Mouse (Mus musculus) induced T-regulatory cell, adult 2 months (primary cell): ENCODE measurements around the gene Nacc1.
"Not testable (repeated sequence)": the region's sequence is repeated elsewhere in the genome, so short reads cannot be mapped to it uniquely, and the experiment has no call there.

Experiments used
- DNase-seq: peaks from one replicate; pipeline ENCODE4 v3.0.0-alpha.2; 2012; ENCODE audit warnings: low read depth

Nacc1 gene

DNA sequence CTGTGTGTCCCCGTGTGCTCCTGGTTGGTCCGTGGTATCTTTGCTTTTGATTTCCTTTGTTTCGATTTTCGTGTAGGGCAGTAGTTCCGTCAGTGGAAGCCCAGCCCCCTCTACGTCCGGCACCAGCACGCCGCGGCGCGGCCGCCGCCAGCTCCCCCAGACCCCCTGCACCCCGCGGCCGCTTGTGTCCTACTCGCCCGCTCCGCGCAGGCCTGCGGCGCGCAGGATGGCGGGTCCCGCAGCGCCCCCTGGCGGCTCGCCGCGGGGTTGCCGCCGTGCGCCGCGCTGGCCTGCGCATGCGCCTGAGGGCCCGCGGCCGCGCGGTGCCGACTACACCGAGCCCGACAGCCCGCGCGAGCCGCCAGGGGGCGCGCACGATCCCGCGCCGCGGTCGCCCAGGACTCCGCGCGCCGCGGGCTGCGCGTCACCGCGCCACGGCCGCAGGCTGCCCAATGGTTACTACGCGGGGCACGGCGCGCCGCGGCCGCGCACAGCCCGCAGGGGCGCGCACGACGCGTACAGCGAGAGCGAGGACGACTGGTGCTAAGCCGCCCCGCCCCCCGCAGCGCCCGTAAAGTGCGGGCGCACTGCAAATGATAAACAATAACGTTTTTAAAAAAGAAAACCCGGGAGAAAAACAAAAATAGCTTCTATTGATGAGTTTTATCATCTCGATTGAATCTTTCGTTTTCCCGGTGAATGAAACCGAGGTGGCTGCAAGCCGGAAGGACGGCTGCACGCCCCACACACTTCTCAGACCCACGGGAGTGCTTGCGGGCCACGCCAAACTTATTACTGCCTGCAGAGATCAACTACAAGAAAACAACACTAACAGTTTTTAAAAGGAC is 48.3 kb downstream of the Nacc1 start:
- DNase-seq = peak; percentile 94

DNA sequence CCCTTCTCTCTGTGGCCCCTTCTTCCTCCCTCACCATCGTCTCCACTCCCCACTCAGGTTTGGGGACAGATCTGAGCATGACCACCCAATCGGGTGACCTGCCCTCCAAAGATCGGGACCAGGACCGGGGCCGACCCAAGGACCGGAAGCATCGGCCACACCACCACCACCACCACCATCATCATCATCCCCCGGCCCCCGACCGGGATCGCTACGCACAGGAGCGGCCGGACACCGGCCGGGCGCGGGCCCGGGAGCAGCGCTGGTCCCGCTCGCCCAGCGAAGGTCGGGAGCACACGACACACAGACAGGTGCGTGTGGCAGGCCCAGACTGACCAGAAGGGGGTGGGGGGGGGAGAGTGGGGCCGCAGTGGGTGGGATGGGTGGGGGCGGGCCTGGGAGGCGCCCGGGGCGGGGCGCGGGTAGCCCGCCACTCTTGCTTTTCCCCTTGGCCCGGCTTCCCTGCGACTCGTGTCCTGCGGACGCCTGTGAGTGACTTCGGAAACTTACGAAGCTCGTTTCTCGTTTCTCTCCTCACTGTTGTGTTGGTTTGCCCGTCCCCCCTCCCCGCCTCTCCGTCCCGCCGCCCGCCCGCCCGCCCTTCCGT is 49.0 kb downstream of the Nacc1 start:
- DNase-seq = peak; percentile 50

DNA sequence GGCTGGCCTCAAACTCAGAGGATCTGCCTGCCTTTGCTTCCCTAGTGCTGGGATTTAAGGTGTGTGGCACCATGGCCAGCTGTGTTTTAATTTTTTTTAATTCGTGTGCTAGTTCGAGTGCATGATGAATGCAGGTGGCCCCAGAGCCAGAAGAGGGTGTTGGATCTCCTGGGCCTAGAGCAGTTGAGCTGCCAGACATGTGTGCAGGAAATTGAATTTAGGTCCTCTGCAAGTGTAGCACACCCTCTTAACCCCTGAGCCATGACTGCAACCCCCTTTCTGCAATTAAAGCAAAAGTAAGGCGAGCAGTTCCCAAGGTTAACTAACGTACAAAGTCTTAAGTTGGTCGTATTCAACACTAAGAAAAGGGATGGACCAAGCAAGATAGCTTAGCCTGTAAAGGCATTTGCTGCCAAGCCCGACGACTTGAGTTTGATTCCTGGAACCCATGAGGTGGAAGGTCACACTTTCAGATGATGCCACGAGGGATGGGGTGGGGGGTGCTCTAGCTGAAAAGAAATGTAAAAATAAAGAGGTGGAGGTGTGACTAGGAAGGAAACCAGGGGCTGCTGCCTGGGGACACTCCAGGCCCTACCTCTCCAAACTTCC is 49.6 kb downstream of the Nacc1 start:
- peak; percentile 54 for DNase-seq

DNA sequence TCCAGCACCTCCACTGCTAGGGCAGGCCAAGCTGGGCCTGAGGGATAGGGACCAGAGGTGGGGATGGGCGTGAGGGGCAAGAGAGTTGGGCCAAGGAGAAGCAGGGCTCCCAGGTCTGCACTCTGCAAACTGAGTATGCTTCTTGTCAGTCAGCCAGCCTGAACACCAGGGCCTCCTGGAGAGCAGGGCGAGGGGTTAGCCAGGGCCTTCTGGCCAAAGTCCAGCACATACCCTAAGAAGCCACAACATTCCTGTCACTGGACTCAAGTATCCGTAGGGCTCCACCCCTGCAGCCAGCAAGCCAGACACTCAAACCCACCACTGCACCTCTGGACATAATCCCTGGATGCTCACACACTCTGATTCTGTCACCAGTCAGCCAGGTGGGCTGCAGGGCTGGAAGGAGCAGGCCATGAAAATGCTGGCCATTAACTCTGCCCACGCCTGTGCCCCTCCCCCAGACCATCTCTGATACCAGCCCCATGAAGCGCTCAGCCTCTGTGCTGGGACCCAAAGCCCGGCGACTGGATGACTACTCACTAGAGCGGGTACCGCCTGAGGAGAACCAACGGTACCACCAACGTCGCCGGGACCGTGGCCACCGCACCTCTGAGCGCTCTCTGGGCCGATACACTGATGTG is 51.5 kb downstream of the Nacc1 start:
- DNase-seq = no peak

DNA sequence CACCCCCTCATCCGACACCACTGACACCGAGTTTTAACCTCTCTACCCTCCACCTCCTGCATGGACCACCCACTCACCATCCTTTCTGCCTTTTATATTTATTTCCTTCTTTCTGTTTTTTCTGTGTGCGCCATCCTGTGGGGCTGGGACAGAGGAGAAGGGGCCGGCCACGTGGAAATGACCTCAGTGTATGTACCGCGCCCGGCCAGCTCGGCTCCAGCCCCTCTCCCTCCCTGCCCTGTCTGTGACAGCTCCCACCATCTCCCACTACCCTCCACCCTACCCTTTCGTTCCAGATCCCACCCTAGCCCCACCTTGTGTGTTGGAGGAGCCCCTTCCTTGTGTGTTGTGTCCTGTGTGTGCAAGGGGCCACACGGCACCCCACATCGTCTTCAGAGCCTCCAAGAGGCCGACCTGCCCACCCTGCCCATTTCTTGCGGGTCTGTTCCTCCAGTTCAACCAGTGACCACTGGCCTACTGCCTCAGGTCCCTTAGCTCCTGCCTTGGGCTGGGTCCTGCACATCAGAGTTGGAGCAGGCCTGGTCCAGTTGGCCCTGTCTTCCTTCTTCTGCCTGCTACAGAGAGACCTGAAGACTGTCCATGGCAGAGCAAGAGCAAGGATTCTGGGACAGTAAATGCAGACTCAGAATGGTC is 52.1 kb downstream of the Nacc1 start:
- no peak for DNase-seq

DNA sequence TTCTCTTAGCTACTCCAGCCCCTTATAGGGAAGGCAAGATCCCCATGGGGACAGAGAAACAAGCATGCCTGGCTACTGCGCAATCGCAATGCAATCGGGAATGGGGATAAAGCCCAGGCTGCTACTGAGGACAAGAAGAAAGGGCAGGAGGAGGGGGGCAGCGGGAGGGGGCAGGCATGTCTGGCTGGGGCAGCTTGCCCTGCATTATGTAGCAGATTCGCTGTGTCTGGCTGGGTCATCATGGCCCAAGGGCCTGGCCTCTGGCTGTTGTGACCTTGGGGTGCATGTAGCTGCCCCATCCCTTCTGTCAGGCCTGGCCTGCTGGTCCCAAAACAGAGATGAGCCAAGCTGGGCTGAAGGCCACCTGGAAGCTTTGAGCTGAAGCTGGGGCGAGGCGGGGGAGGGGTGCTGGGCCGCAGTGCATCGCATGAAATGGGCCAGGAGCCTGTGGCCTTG is 52.8 kb downstream of the Nacc1 start:
- DNase-seq = no peak

DNA sequence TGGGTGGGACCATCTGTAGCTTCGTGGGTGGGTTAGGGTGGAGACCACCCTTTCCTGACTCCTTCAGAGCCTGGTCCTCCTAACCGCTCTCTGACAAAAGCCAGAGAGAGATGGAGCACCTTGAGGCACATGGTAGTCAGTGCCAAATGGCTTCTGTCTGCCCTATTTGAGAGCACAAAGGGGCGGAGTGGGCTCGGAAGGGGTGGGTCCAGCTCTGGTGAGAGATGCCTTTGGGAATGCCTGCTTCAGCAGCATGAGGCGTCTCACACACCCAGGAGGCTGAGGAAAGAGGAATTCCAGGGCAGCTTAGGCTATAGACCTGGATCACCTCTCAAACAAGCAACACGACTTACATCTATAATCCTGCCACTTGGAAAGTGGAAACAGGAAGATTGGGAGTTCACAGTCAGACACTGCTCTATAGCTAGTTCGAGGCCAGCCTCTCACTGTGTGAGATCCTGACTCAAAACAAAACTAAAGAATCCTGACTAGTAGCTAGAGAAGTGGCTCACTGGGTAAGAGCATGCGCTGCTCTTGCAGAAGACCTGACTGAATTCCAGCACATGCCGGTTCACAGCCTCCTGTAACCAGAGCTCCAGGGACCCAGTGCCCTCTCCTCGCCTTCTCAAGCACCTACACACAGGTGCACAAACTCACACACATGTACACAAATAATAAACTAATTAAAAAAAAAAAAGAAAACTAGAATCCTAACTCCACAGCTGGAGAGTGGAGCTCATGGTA is 53.6 kb downstream of the Nacc1 start:
- no peak for DNase-seq

DNA sequence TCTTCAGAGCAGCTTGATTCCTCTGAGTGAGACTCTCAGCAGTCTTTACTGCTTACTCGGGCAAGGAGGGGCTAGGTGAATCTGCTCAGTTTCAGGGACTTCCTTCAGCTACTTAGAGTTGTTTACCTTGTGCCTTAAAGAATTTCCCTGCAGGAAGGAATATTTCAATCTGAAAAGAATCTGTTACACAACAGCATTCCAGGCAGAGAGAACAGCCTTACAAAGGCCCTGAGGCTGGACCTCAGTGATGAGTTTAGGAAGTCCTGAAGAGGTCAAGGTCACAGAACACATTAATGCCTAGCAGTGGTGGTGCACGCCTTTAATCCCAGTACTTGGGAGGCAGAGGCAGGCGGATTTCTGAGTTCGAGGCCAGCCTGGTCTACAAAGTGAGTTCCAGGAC is 55.8 kb downstream of the Nacc1 start:
- DNase-seq = no peak

DNA sequence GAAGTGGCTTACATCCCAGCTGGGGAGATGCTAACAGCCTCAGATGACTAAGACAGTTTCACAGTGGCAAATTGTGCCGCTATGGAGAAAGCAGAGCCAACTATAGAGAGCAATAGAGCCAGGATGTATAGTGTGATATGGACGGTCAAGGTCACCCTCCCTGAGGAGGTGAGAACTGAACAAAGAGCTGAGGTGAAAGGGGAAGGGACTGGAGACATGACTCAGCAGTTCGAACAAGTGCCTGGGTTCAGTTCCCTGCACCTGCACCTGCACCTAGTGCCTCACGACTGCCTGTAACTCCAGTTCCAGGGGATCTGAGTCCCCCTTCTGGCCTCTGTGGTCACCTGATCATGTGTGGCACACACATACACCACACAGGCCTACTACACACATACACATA is 57.5 kb downstream of the Nacc1 start:
- DNase-seq = no peak

DNA sequence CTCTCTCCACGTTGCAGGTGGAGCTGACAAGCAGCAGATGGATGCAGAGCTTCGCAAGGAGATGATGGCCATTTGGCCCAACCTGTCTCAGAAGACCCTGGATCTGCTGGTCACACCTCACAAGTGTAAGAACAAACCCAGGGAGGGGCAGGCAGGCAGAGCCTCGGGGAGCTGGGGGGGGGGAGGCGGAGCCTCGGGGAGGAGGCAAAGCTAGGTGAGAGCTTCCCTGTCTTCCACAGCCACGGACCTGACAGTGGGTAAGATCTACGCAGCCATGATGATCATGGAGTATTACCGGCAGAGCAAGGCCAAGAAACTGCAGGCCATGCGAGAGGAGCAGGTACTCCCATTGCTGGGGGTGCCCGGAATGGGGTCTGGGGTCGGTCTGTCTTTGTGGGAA is 58.1 kb downstream of the Nacc1 start:
- no peak for DNase-seq

DNA sequence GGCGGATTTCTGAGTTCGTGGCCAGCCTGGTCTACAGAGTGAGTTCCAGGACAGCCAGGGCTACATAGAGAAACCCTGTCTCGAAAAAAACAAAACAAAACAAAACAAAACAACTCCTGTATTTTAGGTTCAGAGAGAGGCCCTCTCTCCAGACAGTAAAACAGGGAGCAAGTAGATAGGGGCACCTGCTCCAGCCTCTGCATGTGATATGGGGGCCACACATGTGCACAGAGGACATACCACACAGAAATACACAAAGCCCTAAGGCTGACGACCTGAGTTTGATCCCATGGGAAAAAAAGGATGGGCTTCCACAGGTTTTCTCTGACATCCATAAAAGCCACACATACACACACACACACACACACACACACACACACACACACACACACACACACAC is 64.2 kb downstream of the Nacc1 start:
- not testable (repeated sequence) for DNase-seq

DNA sequence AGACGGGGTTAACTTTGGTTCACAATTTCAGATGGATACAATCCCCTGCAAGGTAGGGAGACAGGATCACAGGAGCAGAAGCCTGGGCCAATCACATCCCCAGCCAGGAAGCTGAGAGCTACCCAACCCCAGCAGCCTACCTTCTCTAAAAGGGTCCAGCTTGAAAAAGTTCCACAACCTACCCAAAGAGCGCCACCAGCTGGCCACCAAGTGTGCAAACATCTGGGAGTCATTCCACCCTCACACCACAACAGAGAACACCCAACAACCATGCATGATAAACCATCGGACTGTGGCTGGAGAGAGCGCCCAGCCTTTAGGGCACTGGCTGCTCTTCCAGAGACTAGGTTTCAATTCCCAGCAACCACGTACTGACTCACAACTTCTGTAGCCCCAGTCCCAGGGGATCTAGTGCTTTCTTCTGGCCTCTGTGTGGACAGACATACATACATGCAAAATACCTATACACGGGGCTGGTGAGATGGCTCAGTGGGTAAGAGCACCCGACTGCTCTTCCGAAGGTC is 66.5 kb downstream of the Nacc1 start:
- DNase-seq = peak; percentile 29
